Mouse (Mus musculus): ENCODE measurements at regions not wholly inside any gene's neighbourhood (a gene's known extent, or its start where the extent isn't known, plus 50 kb on each side); places are given as distances from the start of the nearest gene placed in this dataset.

DNA sequence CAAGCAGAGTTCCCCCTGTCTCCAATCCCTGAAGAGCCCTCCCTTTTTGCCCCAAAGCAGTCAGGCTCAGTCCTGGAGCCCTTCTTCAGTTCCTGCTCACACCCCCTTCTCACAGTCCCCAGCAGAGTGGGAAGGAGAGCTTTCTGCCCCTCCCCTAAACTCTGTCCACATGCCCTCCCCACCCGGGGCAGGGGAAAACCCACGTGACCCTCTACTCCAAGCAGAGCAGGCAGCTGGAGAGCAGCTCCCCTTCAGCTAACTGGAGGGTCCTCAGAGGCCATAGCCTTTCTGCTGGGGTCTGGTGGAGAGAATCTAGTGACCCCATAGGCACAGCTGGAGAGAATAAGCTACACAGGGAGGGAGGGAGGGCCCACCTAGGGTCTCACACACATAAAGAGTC, 69.7 kb upstream of the Zmiz1 start:
- H3K4me2 ChIP-seq: no peak overlapping the region
- no peak overlapping the region for H3K4me3 ChIP-seq (ENCODE audit: low read depth, low read length)
- H3K36me3 ChIP-seq (ENCODE audit: insufficient read depth): no peaks in the 10 kb centered on the region
- peaks cover 8% of the 10 kb centered on the region; the same call in 1 of the 2 replicates for H3K4me1 ChIP-seq (ENCODE audit: insufficient read depth)
- no peaks in the 10 kb centered on the region for H3K9me3 ChIP-seq (ENCODE audit: low read depth, low read length)
- DNase-seq (peak; percentile 60), ATAC-seq (ENCODE audit: insufficient read depth) (peak; percentile 66; the same call in 1 of the 2 replicates)
- H3K9ac ChIP-seq: no peak overlapping the region
- H3K27me3 ChIP-seq (ENCODE audit: insufficient read depth, low read length): no peaks in the 10 kb centered on the region
- no peak overlapping the region for H3K27ac ChIP-seq (ENCODE audit: low read depth)
- WGBS: 0% methylated on average over 2 of the region's 2 CpGs
- TF ChIP-seq CTCF (IDR thresholded peaks at IDR 0.05; ENCODE audit: low read depth): no peak

DNA sequence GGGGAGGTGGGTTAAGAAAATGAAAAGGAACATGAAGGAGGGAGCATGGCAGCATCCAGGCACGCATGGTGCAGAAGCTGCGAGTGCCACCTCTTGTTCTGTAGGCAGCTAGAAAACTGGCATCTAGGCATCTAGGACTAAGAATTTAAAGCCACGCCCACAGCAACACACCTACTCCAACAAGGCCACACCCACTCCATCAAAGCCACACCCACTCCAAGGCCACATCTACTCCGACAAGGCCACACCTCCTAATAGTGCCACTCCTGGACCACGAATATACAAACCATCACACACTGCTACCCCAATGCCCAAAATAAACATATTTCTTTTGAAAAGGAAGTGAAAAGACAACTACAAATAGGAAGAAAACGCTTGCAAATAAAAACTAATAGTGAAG, 66.6 kb upstream of the Zmiz1 start:
- WGBS: 69% methylated on average over 6 of the region's 6 CpGs
- H3K4me3 ChIP-seq (ENCODE audit: low read depth, low read length): no peak overlapping the region
- H3K4me2 ChIP-seq: no peak overlapping the region
- no peak overlapping the region for H3K9ac ChIP-seq
- no peaks in the 10 kb centered on the region for H3K9me3 ChIP-seq (ENCODE audit: low read depth, low read length)
- H3K27me3 ChIP-seq (ENCODE audit: insufficient read depth, low read length): no peaks in the 10 kb centered on the region
- DNase-seq (no peak), ATAC-seq (ENCODE audit: insufficient read depth) (no peak)
- no peaks in the 10 kb centered on the region for H3K36me3 ChIP-seq (ENCODE audit: insufficient read depth)
- no peak for TF ChIP-seq CTCF (IDR thresholded peaks at IDR 0.05; ENCODE audit: low read depth)
- peaks cover 13% of the 10 kb centered on the region for H3K4me1 ChIP-seq (ENCODE audit: insufficient read depth)
- H3K27ac ChIP-seq (ENCODE audit: low read depth): no peak overlapping the region

DNA sequence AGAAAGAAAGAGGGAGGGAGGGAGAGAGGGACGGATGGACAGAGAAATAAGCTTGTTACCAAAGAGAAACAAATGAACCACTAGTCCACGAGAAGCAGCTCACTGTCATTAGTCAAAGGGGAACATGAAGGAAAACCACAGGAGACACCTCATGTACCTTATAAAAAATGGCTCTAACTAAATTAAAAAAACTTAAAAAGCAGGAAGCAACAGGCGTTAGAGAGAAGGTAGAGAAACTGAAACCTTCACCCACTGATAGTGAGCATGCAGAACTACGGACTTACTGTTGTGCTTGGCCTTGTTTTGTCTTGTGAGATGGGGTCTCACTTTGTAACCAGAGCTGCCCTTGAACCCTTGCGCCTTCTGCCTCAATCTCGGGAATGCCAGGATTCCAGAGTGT, 66.0 kb upstream of the Zmiz1 start:
- Histone ChIP-seq H3K27me3 (ENCODE audit: insufficient read depth, low read length) (no peaks in the 10 kb centered on the region), H3K27ac (ENCODE audit: low read depth) (no peak overlapping the region), H3K36me3 (ENCODE audit: insufficient read depth) (no peaks in the 10 kb centered on the region), H3K4me3 (ENCODE audit: low read depth, low read length) (no peak overlapping the region), H3K4me2 (no peak overlapping the region), H3K4me1 (ENCODE audit: insufficient read depth) (peaks cover 13% of the 10 kb centered on the region), H3K9me3 (ENCODE audit: low read depth, low read length) (no peaks in the 10 kb centered on the region), H3K9ac (no peak overlapping the region)
- no peak for DNase-seq
- no peak for ATAC-seq (ENCODE audit: insufficient read depth)
- no peak for TF ChIP-seq CTCF (IDR thresholded peaks at IDR 0.05; ENCODE audit: low read depth)
- WGBS: 74% methylated on average over 6 of the region's 6 CpGs

DNA sequence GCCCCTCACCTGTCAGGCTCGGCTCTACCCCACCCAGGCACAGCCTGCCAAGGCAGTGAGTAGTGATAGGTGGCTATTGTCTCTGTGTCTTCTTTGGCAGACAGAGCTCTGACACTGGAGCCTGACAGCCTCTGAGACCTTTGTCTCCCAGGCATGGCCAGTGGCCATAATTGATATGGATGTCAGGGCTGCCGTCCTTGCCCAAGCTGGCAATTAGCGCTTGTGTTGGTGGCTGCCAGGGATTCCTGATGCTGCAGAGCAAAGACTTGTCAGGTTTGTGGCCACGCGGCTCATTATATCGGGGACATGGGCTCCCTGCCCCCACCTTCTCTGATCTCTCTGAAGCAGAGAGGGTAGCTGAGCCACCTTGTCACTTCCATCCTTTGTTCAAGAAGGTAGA, 64.1 kb upstream of the Zmiz1 start:
- H3K27ac ChIP-seq (ENCODE audit: low read depth): no peak overlapping the region
- TF ChIP-seq CTCF (IDR thresholded peaks at IDR 0.05; ENCODE audit: low read depth): no peak
- no peaks in the 10 kb centered on the region for H3K9me3 ChIP-seq (ENCODE audit: low read depth, low read length)
- H3K4me3 ChIP-seq (ENCODE audit: low read depth, low read length): no peak overlapping the region
- no peak overlapping the region for H3K9ac ChIP-seq
- ATAC-seq (ENCODE audit: insufficient read depth): no peak
- 80% methylated on average over 6 of the region's 6 CpGs for WGBS
- no peaks in the 10 kb centered on the region for H3K27me3 ChIP-seq (ENCODE audit: insufficient read depth, low read length)
- peaks cover 5% of the 10 kb centered on the region; the same call in 1 of the 2 replicates for H3K4me1 ChIP-seq (ENCODE audit: insufficient read depth)
- no peak for DNase-seq
- no peaks in the 10 kb centered on the region for H3K36me3 ChIP-seq (ENCODE audit: insufficient read depth)
- no peak overlapping the region for H3K4me2 ChIP-seq

DNA sequence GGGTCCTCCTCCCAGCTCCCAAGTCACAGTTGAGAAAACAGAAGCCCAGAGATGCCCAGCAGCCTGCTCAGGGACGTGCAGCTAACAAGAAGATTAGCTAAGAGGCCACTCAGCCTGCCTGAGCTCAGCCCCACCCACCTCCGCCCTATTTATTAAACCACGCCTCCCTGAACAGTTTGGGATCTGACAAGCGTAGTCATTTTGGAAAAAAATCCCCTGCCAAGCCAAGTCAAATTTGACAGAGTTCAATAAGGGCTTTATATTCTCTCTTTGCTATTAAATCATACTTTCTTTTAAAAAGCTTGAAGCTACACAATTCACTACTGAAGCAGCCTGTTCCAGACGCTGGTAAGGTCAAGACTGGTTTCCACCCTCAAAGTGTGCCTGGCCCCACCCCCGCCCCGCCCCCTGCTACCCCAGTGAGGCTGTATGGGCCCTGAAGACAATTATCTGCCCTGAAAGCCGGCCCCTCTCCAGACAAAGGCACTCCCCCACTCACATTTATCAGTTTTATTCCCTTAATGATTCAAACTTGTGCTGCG, 61.9 kb upstream of the Zmiz1 start:
- ATAC-seq (ENCODE audit: insufficient read depth): peak; percentile 91
- peak overlapping the region; percentile 22; the same call in 1 of the 2 replicates for H3K4me3 ChIP-seq (ENCODE audit: low read depth, low read length)
- 2% methylated on average over 9 of the region's 9 CpGs for WGBS

DNA sequence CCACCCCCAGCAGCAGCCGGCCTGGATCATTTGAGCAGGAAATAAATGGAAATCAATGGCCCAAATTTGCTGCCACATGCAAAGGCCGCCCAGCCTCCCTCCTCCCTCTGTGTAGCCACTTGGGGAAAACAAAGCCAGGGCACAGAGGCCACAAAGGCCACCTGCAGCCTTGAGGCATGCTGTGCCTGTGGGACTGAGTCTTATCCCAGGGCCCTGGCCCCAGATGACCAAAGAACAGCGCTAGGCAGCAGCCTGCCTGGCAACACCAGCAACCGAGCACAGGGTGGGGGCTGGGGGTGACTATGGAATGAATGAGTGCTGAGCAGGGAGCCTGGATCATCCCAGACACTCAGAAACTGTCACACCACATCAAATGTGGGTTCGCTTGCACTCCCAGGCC, 61.2 kb upstream of the Zmiz1 start:
- DNase-seq (no peak), ATAC-seq (ENCODE audit: insufficient read depth) (no peak)
- Histone ChIP-seq H3K4me1 (ENCODE audit: insufficient read depth) (peaks cover 5% of the 10 kb centered on the region; the same call in 1 of the 2 replicates), H3K27ac (ENCODE audit: low read depth) (peak overlapping the region; percentile 44; the same call in 1 of the 2 replicates), H3K4me2 (no peak overlapping the region), H3K36me3 (ENCODE audit: insufficient read depth) (no peaks in the 10 kb centered on the region), H3K4me3 (ENCODE audit: low read depth, low read length) (no peak overlapping the region), H3K9me3 (ENCODE audit: low read depth, low read length) (no peaks in the 10 kb centered on the region), H3K9ac (no peak overlapping the region), H3K27me3 (ENCODE audit: insufficient read depth, low read length) (no peaks in the 10 kb centered on the region)
- WGBS: 41% methylated on average over 5 of the region's 5 CpGs
- no peak for TF ChIP-seq CTCF (IDR thresholded peaks at IDR 0.05; ENCODE audit: low read depth)

More for the DNA sequence above, 61.9 kb upstream of the Zmiz1 start:
- H3K9ac ChIP-seq: peak overlapping the region; percentile 26; the same call in 1 of the 2 replicates
- peaks cover 5% of the 10 kb centered on the region; the same call in 1 of the 2 replicates for H3K4me1 ChIP-seq (ENCODE audit: insufficient read depth)
- H3K27me3 ChIP-seq (ENCODE audit: insufficient read depth, low read length): no peaks in the 10 kb centered on the region
- H3K27ac ChIP-seq (ENCODE audit: low read depth): peak overlapping the region; percentile 46; the same call in 1 of the 2 replicates
- peak; percentile 89 for DNase-seq
- no peaks in the 10 kb centered on the region for H3K9me3 ChIP-seq (ENCODE audit: low read depth, low read length)
- no peak for TF ChIP-seq CTCF (IDR thresholded peaks at IDR 0.05; ENCODE audit: low read depth)
- H3K36me3 ChIP-seq (ENCODE audit: insufficient read depth): no peaks in the 10 kb centered on the region
- peak overlapping the region; percentile 52 for H3K4me2 ChIP-seq

DNA sequence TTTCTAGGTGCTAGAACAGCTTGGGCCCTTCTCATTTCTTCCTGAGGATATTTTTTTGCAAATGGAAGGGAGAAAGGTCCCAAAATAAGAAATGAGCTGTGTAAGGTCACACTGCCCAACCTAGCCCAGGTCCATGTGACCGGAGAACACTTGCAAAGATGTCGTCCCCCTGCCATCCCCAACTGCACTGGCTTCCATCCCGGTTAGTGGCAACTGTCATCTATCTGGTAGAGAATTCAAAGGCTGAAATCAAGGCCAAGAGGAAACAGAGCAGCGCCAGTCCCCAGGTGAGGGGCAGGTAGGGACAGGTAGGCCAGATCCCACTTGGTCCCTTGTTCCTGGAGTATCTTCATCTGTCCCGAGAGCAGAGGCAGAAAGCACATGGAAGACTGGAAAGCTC, 60.2 kb upstream of the Zmiz1 start:
- no peak for DNase-seq
- TF ChIP-seq CTCF (IDR thresholded peaks at IDR 0.05; ENCODE audit: low read depth): no peak
- Histone ChIP-seq H3K27ac (ENCODE audit: low read depth) (no peak overlapping the region), H3K4me1 (ENCODE audit: insufficient read depth) (peaks cover 5% of the 10 kb centered on the region; the same call in 1 of the 2 replicates), H3K4me3 (ENCODE audit: low read depth, low read length) (no peak overlapping the region), H3K9me3 (ENCODE audit: low read depth, low read length) (no peaks in the 10 kb centered on the region), H3K9ac (no peak overlapping the region), H3K27me3 (ENCODE audit: insufficient read depth, low read length) (no peaks in the 10 kb centered on the region), H3K4me2 (no peak overlapping the region), H3K36me3 (ENCODE audit: insufficient read depth) (no peaks in the 10 kb centered on the region)
- no peak for ATAC-seq (ENCODE audit: insufficient read depth)
- 80% methylated on average over 5 of the region's 5 CpGs for WGBS

Data from lung, embryonic 14.5 days (tissue).